Mouse (Mus musculus) erythroblast, adult 5-6 weeks (primary cell): ENCODE data around the gene Tas2r120. TPM values are rescaled to one million over a fixed set of nuclear protein-coding genes. Genes with fewer than 3 reads are reported as not detected.
"Not testable (repeated sequence)": the region's sequence is repeated elsewhere in the genome, so short reads cannot be mapped to it uniquely, and the experiment has no call there.

ENCODE experiments used
- ATAC-seq: replicated peaks from 2 replicates; pipeline ENCODE4 v1.8.0; 2016; ENCODE audit warnings: moderate number of reproducible peaks, mild to moderate bottlenecking, moderate TSS enrichment, inconsistent platforms; ENCODE audit not compliant: poor library complexity, low FRiP score, severe bottlenecking
- total RNA-seq, 2 experiments: library from RNA; stranded (forward) in 1 of 2; stranded (reverse) in 1 of 2; fragments of 150-400 nt in 1 of 2; fragments of 200-764, 138-1000 nt in 1 of 2; gene quantifications; 2 replicates each; pipeline versions ENCODE4 v1.2.3 to v1.2.4; 2015 to 2017; ENCODE audit warnings: low replicate concordance in 2 of 2

The Tas2r120 gene
- total RNA-seq (2015; ENCODE audit: low replicate concordance) (not detected in 2 replicates), total RNA-seq (2017; ENCODE audit: low replicate concordance) (not detected in 2 replicates)

DNA sequence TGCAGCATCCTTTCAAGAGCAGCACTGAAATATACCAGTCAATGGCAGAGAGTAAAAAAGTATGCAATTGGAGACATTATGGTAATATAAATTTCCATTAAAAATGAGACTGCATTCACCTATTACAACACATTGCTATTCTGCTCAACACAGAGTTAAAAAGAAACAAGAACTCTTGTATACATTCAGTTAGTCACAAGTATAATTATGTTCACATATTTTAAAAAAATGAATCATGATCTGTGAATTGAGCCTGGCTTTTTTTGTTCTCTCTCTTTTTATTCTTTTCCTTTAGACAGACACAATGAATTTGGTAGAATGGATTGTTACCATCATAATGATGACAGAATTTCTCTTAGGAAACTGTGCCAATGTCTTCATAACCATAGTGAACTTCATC lies at the start of gene Tas2r120:
Gene Tas2r120 (plus strand): TSS at position 301 of the 400 bp plus-strand sequence.
- ATAC-seq = no peak

GRCm38 (mm10) chr6:132649399-132649798 lies 7.4 kb upstream of the Tas2r120 start:
- ATAC-seq = no peak

- ATAC-seq = no peak
Measured at GRCm38 (mm10) chr6:132651426-132651825, 5.3 kb upstream of the Tas2r120 start, which contains the start of gene A630073D07Rik. TSS of gene A630073D07Rik (minus strand) at chr6:132651526.

DNA sequence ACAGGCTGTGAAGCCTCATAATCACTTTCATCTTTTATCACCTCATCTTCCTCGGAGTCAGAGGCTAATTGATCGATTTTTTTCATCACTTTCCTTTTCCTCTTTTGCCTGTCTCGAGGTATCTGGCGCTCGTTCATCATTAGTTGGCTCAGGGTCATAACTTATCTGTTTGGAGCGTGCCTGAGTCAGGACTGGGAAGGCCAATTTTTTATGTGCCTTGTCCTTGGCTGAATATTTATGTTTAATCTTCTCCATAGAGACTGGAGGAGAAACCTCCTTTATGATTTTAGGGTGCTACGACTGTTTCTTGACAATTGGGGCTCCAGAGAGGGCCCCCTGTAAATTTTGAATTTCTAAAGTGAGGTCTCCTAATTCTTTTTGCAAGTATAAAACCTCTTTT lies 34.8 kb downstream of the Tas2r120 start:
- ATAC-seq = not testable (repeated sequence)

DNA sequence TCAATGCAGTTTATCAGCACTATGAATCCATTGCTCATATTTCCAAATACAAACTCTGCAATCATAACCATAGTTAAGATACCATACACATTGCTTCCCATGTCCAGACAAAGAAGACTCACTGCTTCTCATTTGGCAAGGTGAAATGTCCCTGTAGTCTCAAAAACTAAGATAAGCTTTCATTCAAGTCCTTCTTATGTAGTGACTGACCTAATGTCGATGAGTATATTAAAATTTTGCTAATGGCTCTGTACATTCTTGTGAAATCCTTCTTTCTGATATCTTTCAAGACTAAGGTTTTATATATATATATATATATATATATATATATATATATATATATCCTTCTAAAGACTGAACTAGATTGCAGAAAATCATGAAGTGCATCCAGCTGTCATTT lies 44.2 kb downstream of the Tas2r120 start, which contains the start of gene Tas2r121:
Gene Tas2r121 (minus strand): TSS at position 101 of the 400 bp plus-strand sequence.
- ATAC-seq = no peak

Other genes with a start within 250 kb of the Tas2r120 start
- gene Prh1, start 87.1 kb upstream of the Tas2r120 start, total RNA-seq (2015; ENCODE audit: low replicate concordance) = not detected in 2 replicates
- not detected in 2 replicates for gene Prh1, start 87.1 kb upstream of the Tas2r120 start, total RNA-seq (2017; ENCODE audit: low replicate concordance)
- not detected in 2 replicates for gene Prp2, start 61.0 kb upstream of the Tas2r120 start, total RNA-seq (2015; ENCODE audit: low replicate concordance)
- gene Prp2, start 61.0 kb upstream of the Tas2r120 start, total RNA-seq (2017; ENCODE audit: low replicate concordance) = not detected in 2 replicates
- gene A630073D07Rik, start 5.4 kb upstream of the Tas2r120 start, total RNA-seq (2015; ENCODE audit: low replicate concordance) = not detected in 2 replicates
- not detected in 2 replicates for gene A630073D07Rik, start 5.4 kb upstream of the Tas2r120 start, total RNA-seq (2017; ENCODE audit: low replicate concordance)
- not detected in 2 replicates for gene Tas2r121, start 44.1 kb downstream of the Tas2r120 start, total RNA-seq (2015; ENCODE audit: low replicate concordance)
- gene Tas2r121, start 44.1 kb downstream of the Tas2r120 start, total RNA-seq (2017; ENCODE audit: low replicate concordance) = not detected in 2 replicates
- not detected in 2 replicates for gene Tas2r122, start 55.0 kb downstream of the Tas2r120 start, total RNA-seq (2015; ENCODE audit: low replicate concordance)
- gene Tas2r122, start 55.0 kb downstream of the Tas2r120 start, total RNA-seq (2017; ENCODE audit: low replicate concordance) = not detected in 2 replicates
- not detected in 2 replicates for gene Tas2r115, start 81.1 kb downstream of the Tas2r120 start, total RNA-seq (2015; ENCODE audit: low replicate concordance)
- not detected in 2 replicates for gene Tas2r115, start 81.1 kb downstream of the Tas2r120 start, total RNA-seq (2017; ENCODE audit: low replicate concordance)
- gene Tas2r124, start 97.8 kb downstream of the Tas2r120 start, total RNA-seq (2015; ENCODE audit: low replicate concordance) = not detected in 2 replicates
- gene Tas2r124, start 97.8 kb downstream of the Tas2r120 start, total RNA-seq (2017; ENCODE audit: low replicate concordance) = not detected in 2 replicates
- gene Tas2r102, start 105.2 kb downstream of the Tas2r120 start, total RNA-seq (2015; ENCODE audit: low replicate concordance) = not detected in 2 replicates
- gene Tas2r102, start 105.2 kb downstream of the Tas2r120 start, total RNA-seq (2017; ENCODE audit: low replicate concordance) = not detected in 2 replicates
- not detected in 2 replicates for gene Tas2r136, start 121.2 kb downstream of the Tas2r120 start, total RNA-seq (2015; ENCODE audit: low replicate concordance)
- gene Tas2r136, start 121.2 kb downstream of the Tas2r120 start, total RNA-seq (2017; ENCODE audit: low replicate concordance) = not detected in 2 replicates
- not detected in 2 replicates for gene Tas2r117, start 145.9 kb downstream of the Tas2r120 start, total RNA-seq (2015; ENCODE audit: low replicate concordance)
- gene Tas2r117, start 145.9 kb downstream of the Tas2r120 start, total RNA-seq (2017; ENCODE audit: low replicate concordance) = not detected in 2 replicates
- gene Tas2r123, start 190.2 kb downstream of the Tas2r120 start, total RNA-seq (2015; ENCODE audit: low replicate concordance) = not detected in 2 replicates
- gene Tas2r123, start 190.2 kb downstream of the Tas2r120 start, total RNA-seq (2017; ENCODE audit: low replicate concordance) = not detected in 2 replicates
- not detected in 2 replicates for gene Tas2r116, start 198.5 kb downstream of the Tas2r120 start, total RNA-seq (2015; ENCODE audit: low replicate concordance)
- gene Tas2r116, start 198.5 kb downstream of the Tas2r120 start, total RNA-seq (2017; ENCODE audit: low replicate concordance) = not detected in 2 replicates
- not detected in 2 replicates for gene Tas2r110, start 211.1 kb downstream of the Tas2r120 start, total RNA-seq (2015; ENCODE audit: low replicate concordance)
- gene Tas2r110, start 211.1 kb downstream of the Tas2r120 start, total RNA-seq (2017; ENCODE audit: low replicate concordance) = not detected in 2 replicates
- gene Tas2r113, start 236.1 kb downstream of the Tas2r120 start, total RNA-seq (2015; ENCODE audit: low replicate concordance) = not detected in 2 replicates
- not detected in 2 replicates for gene Tas2r113, start 236.1 kb downstream of the Tas2r120 start, total RNA-seq (2017; ENCODE audit: low replicate concordance)